Mouse (Mus musculus) thymus, adult 2 months (tissue): ENCODE results near the gene Krt24.

Source experiments
- CTCF ChIP-seq: fragments of 200-500 bp; IDR thresholded peaks from 2 replicates; pipeline ENCODE4 v1.5.1; 2012; ENCODE audit warnings: mild to moderate bottlenecking, control low read depth, low read length, moderate library complexity, borderline replicate concordance; ENCODE audit not compliant: control insufficient read depth, poor library complexity, insufficient read depth; ENCODE audit errors: extremely low read depth
- POLR2A ChIP-seq: fragments of 200-500 bp; IDR thresholded peaks from 2 replicates; pipeline ENCODE4 v1.6.1; 2012; ENCODE audit warnings: mild to moderate bottlenecking, low read length, control low read depth, moderate library complexity; ENCODE audit not compliant: control insufficient read depth, poor library complexity, insufficient read depth; ENCODE audit errors: extremely low read depth

- no peak for TF ChIP-seq POLR2A
- no peak for TF ChIP-seq CTCF
These were observed 37.1 kb downstream of the Krt24 start for GRCm38 (mm10) chr11:99247916-99248315.
